Mouse (Mus musculus) brain, embryonic 14.5 days (tissue): Measurements from ENCODE around the gene Pramel7. TPM values are rescaled to one million over a fixed set of nuclear protein-coding genes. Genes with fewer than 3 reads are reported as not detected.

ENCODE experiments used
- DNase-seq: peaks from one replicate; pipeline ENCODE4 v3.0.0-alpha.2; 2011; ENCODE audit warnings: low read depth
- CTCF ChIP-seq: fragments of 200-500 bp; IDR thresholded peaks from 2 replicates; pipeline ENCODE4 v1.5.1; 2012; ENCODE audit warnings: inconsistent platforms, mild to moderate bottlenecking, moderate library complexity, borderline replicate concordance; ENCODE audit not compliant: insufficient read depth, insufficient read length; ENCODE audit errors: extremely low read depth
- POLR2A ChIP-seq: fragments of 200-500 bp; IDR thresholded peaks from 2 replicates; pipeline ENCODE4 v1.6.1; 2012; ENCODE audit warnings: mild to moderate bottlenecking, inconsistent platforms, borderline replicate concordance; ENCODE audit not compliant: poor library complexity, insufficient read depth, insufficient read length, severe bottlenecking; ENCODE audit errors: extremely low read depth
- polyA plus RNA-seq: library from polyadenylated mRNA; depleted of rRNA; stranded (reverse); fragments of >200 nt; gene quantifications from 2 replicates; pipeline ENCODE4 v1.2.3, GENCODE M21; 2012; rRNA removed

Pramel7 gene
- polyA plus RNA-seq, 1 experiment, result not detected

DNA sequence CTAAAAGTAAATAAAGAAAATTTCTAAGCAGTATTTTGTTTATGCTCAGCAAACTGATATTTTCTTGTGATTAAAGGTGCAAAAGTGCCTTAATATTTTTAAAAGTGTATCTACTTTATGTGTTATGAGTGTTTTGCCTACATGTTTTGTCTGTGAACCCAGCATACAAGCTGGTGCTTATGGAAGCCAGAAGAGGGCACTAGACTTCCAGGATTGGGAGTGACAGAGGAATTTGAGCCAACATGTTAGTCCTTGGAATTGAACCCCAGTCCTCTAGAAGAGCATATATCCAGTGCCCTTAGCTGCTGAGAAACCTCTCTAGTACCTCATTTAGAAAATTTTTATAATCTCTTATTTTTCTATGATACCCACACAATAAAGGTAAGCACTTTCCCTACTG lies 16.7 kb downstream of the Pramel7 start:
- TF ChIP-seq CTCF, result no peak
- TF ChIP-seq POLR2A, result no peak
- peak; percentile 2 for DNase-seq

DNA sequence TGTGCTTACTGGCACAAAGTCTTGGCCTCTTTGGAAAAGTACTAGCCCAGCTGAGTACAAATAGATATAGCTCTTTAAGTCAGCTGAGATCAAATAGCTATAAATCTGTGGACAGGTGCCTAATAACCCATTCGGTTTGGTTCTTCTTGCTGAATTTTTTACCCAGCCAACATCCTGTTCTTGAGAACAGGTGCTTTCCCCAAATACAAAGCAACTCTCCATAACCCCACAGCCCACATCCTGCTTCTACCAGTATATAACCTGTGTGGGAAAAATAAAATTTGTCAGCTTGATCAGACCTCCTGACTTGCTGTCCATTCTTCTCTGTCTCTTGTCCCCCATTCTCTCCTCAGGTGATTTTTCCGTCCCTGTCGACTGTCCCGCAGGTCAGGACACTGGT lies 35.1 kb downstream of the Pramel7 start:
- TF ChIP-seq POLR2A, result no peak
- no peak for TF ChIP-seq CTCF
- DNase-seq, result no peak

DNA sequence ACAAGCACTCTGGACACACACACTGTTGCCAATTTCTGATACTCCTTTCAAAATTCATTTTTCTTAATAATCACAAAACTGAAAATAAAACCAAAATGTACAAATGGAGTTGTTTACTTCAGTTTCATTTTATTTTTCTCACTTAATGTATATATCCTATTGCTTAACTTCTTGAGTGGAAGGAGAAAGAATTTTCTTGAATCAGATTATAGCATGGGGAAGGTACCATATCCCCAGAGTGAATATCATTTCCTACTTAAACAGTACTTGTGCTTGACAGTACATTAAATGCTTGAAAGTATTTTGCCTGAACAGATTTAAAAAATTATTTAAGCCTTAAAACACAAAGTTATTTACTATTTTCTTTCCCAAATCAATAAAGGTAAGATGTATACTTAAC lies 43.2 kb downstream of the Pramel7 start, which contains the start of gene Olfr1126:
Olfr1126 (plus strand) TSS at position 301 of the 400 bp plus-strand sequence.
- TF ChIP-seq POLR2A, result no peak
- TF ChIP-seq CTCF, result no peak
- DNase-seq, result no peak

Other genes with a start within 250 kb of the Pramel7 start
- gene Olfr1115, start 249.1 kb downstream of the Pramel7 start, polyA plus RNA-seq, result not detected in 2 replicates
- gene Olfr1116, start 229.6 kb downstream of the Pramel7 start, polyA plus RNA-seq, result not detected in 2 replicates
- gene Olfr1118, start 189.5 kb downstream of the Pramel7 start, polyA plus RNA-seq, result not detected in 2 replicates
- not detected in 2 replicates for gene Olfr1120, start 142.3 kb downstream of the Pramel7 start, polyA plus RNA-seq
- not detected in 2 replicates for gene Olfr1121, start 127.2 kb downstream of the Pramel7 start, polyA plus RNA-seq
- gene Olfr1122, start 111.2 kb downstream of the Pramel7 start, polyA plus RNA-seq, result not detected in 2 replicates
- not detected in 2 replicates for gene Olfr1123, start 80.5 kb downstream of the Pramel7 start, polyA plus RNA-seq
- gene Olfr1124, start 66.8 kb downstream of the Pramel7 start, polyA plus RNA-seq, result not detected in 2 replicates
- gene Olfr1126, start 43.1 kb downstream of the Pramel7 start, polyA plus RNA-seq, result not detected in 2 replicates
- not detected in 2 replicates for gene Pramel6, start 9.5 kb upstream of the Pramel7 start, polyA plus RNA-seq
- gene Olfr153, start 34.7 kb upstream of the Pramel7 start, polyA plus RNA-seq, result not detected in 2 replicates
- not detected in 2 replicates for gene Olfr1128, start 48.4 kb upstream of the Pramel7 start, polyA plus RNA-seq
- not detected in 2 replicates for gene Olfr1129, start 76.8 kb upstream of the Pramel7 start, polyA plus RNA-seq
- not detected in 2 replicates for gene Olfr1130, start 109.1 kb upstream of the Pramel7 start, polyA plus RNA-seq
- not detected in 2 replicates for gene Olfr1131, start 130.0 kb upstream of the Pramel7 start, polyA plus RNA-seq
- gene Olfr1132, start 140.4 kb upstream of the Pramel7 start, polyA plus RNA-seq, result not detected in 2 replicates
- not detected in 2 replicates for gene Olfr1133, start 150.3 kb upstream of the Pramel7 start, polyA plus RNA-seq
- not detected in 2 replicates for gene Olfr1134, start 161.4 kb upstream of the Pramel7 start, polyA plus RNA-seq
- gene Olfr1135, start 176.6 kb upstream of the Pramel7 start, polyA plus RNA-seq, result not detected in 2 replicates
- gene Olfr1136, start 196.9 kb upstream of the Pramel7 start, polyA plus RNA-seq, result not detected in 2 replicates
- gene Olfr1137, start 216.1 kb upstream of the Pramel7 start, polyA plus RNA-seq, result not detected in 2 replicates
- not detected in 2 replicates for gene Olfr1138, start 242.9 kb upstream of the Pramel7 start, polyA plus RNA-seq
- not detected in 2 replicates for gene Olfr1140, start 246.7 kb upstream of the Pramel7 start, polyA plus RNA-seq